Mouse (Mus musculus) v-Abl transformed pro-B cells (cell line): ENCODE measurements at regions not wholly inside any gene's neighbourhood (a gene's known extent, or its start where the extent isn't known, plus 50 kb on each side); places are given as distances from the start of the nearest gene placed in this dataset.

ENCODE experiments used
- in situ Hi-C, 2 experiments: fragments of 400-800 bp; cut with MboI; formaldehyde crosslinking; loops; one replicate each; pipeline ENCODE4 v1.15.1; 2025; ENCODE audit not compliant: unreplicated experiment in 2 of 2

DNA sequence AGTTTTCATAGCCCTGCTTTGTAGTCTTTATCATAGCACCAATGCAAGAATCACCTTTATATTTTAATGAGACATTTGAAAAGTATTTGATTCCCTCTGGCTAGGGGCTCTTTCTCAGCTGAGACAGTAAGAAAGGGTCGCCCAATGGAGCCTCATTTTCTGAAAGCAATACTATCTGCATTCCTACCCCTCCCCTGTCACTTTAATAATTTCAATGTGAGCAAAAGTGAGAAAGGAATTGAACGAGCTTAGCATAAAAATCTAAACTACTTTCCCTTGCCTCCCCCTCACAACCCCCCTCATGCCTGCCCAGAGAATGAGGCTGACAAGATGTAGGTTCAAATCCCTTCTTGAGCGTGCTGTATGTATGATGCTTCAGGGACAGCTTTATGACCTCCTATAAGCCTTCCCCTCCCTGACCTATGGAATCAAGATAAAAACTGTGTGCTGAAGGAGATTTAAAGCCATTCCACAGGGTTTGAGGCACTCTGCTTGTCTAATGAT, 266.6 kb downstream of the Fam49a start:
- in situ Hi-C loops, result no loop called here

DNA sequence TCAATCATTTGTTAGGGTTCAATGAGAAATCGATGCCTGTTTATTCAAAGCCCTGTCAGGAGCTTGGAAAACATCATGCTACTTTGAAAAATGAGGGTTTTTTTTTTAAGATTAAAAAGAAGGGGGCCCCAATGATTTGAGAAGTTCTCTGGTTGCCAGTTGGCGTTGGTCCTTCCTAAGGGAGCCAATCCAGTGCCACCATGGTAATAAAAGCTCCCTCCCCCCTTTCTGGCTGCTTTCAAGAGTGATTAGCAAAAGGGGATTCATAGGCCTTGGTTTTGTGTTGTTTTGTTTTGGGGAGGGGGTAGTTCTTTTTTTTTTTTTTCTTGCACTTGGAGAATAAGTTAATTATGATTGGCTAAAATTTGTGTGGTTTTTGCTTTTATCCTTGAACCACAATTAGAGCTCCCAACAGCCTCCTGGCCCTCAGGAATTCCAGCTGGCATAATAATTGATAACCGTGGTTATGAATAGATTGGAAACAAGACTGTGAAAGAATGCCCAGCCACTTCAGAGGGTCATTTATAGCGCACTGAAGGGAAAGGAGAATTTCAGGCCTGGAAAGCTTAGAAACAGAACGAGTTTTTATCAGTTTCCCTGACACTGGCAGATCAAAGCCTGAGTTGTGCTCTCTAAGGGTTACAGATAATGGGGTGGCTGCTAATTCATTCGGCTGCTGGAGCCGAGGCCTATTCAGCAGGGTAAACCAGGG, 266.0 kb downstream of the Fam49a start:
- in situ Hi-C loops, result no loop called here

DNA sequence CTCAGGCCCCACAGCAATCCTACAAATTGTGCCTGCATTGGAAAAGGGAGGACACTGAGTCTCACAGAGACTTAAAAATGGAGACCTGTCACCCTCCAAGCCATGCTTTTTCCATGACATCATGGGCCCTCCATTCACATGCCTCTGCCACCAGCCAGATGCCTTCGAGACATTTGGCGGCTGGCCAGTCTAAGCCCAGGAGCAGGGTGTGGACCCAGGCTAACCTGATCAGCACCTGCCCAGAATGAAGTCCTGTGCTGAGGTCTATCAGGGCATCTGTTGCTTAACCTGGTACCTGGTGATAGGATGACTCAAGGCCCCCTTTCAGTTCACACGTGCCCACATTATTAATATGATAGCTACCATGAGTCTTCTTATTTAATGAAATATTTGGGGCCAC, 265.4 kb downstream of the Fam49a start:
- in situ Hi-C loops, result no loop called here

DNA sequence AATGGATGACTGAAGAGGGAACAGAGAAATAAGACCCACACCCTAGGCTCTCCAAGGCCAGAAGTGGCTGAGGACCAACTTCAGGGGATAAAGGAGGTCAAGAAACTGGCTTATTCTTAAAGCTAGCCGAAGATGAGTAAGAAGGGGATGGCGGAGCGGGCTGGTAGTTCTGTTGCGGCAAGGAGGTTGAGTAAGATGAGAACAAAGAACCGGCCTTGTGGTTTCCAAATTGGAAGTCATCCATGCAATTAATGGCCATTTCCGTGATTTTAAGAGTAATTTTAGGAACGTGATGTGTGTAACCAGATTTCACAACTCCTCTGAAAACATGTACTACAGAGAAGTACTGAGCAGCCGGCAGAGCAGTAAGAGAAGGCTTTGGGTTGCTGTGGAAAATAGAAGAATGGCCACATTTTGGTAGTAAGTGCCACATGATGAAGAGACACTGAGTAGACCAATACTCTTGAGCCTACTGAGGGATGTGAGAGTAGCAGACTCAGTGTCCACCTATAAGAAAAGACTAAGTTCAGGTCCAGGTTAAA, 258.4 kb downstream of the Fam49a start:
- in situ Hi-C loops, result no loop called here

DNA sequence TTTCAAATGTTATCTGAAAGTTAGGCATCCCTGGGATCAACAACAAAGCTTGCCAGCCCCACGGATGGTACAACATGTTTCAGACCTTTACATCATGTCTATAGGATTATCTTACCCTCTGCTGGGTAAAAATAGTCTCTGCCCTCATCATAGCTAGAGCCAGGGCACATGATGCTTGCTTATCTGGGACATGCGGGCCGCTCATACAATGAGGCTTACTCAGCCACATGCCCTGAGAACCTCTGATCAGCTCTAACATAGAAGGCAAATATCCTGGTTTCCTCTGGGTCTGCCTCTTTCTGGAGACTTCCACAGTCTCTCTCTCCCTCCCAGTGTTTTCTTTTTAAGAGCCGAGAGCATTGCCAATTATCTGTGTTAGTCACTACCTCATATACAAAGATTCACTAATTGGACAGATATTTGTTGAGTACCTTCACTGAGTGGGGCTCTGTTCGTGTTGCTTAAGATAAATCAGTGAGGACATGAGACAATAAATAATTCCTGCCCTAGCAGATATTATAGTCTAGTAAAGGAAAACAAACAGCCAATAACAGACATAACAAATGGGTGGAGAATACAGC, 256.6 kb downstream of the Fam49a start:
- in situ Hi-C loops, result no loop called here

DNA sequence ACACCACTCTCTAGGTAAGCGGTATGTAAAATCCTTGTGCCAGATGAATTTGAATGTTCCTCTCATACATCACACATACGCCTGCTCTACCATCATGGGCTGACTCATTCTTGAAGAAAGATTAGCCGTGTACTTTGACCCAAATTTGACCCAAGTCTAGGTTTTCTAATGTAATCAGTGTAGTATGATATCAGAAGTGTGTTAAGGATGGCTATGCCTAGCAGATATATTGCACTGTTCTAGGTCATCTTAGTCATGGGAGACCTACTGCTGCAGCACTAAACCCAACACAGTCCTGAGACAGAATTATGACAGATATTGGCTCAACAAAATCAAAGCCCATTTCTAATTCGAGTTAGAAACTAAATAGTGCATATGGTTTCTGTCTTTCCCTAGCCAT, 255.1 kb downstream of the Fam49a start:
- in situ Hi-C loops, result no loop called here

DNA sequence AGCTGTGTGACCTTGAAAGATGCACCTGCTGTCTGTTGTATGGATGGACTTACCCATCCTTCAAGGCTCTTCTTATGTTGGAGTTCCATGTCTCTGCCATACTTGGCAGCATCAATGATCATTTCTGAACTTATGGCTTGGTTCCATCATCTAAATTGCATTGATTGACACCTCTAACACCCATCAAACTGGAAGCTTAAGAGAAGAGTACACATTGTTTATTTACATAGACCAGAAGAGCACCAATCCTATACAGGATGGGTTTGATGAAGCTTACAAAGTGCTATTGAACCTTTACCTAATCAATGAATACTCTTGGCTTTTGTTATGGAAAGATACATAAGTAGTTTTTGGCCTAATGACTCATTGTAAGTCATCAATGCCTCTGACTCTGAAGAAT, 248.8 kb downstream of the Fam49a start:
- in situ Hi-C loops, result no loop called here

DNA sequence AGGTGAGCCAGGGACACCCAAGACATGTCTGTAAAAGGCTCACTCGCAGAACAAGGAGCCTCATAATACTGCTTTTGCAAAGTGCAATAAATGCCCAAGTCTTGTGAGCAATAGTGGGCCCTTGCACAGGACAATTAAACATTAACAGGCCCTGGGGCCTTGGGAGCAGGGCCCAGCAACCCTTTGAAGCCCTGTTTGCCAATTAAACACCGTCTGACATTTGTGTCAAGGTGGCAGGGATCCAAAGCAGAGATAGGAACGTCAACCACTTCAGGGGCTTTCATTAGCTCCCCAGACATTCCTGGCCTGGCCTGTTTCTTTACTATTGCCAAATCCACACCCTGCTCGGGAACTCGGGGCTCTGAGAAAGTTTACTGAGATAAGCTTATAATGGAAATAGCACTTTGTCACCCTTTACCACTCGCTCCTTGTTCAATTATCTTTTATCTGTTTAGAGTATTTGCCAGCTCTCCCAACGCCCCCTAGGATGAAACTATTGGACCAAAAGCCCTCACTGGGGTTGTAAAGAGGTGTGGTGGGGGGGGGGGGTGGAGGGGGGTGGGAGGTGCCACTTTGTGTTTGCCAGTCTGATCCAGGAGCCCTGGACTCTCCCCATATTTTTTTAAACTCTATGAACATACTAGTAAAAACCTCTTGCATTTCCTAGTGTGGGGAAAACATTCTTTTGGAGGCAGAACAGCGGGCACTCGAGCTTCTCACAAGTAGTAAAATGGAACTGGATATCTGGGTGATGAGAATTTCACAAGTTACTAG, 247.4 kb downstream of the Fam49a start:
- in situ Hi-C loops, result no loop called here

DNA sequence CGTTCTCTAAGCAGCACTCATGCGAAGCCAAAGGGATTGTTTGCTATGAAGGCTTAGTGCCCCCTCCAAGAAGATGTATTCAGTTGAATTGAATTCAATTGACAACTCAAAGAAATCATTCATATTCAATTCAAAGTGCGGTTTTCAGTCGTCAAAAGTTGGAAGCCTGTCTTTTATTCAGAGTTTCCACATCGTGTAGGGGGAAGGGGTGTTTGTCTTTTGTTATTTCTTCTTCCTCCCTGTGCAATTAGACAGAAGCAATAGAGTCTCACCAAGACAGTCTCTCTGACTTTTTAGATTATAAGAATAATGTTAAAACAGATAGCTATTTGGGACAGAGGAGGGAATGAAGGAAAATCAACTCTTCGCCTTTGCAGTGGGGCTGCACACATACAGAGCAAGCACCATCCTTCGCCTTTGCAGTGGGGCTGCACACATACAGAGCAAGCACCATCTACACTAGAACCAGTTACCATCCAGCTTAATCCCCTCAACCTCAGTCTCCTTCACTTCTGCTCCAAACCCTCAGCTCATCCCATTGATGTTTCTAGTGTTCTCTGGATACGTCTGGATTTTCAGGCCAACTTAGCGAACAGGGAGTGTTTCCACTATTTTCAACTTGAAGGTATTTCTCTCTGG, 246.7 kb downstream of the Fam49a start:
- in situ Hi-C loops, result no loop called here

DNA sequence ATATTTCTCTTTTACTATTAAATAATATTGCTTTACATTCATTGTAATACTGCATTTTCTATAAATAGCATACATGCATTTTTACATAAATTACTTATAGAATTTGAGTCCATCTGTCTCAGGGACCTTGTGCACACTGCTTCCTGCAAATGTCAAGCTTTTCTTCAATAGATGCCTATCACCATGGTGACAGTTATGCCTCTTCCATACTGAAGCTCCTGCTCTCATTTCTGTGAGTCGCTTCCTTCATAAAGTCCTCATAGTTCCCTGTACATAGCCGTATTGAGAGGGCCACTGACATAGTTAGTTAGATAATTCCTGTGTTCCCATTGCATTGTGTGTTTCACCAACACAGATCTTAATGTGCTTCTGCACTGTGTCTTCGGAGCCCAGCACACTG, 244.7 kb downstream of the Fam49a start:
- in situ Hi-C loops, result no loop called here

DNA sequence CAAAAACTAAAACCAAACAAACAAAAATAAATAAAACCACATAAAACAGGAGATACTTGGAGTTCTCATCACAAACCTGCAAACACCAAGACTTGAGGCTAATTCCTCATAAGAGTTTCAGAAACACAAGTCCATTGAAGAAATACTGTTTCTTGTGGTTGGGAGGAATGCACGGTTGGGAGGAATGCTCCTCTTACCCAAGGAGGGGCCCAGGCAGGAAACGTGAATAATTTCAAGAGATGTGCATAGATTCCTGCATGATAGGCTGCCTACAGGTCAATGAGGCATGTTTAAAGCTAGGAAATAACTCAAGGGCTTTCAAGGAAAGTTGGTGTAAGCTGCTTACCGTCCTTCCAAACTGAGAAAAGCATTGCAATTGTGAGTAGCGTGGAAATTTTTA, 243.7 kb downstream of the Fam49a start:
- in situ Hi-C loops, result no loop called here

DNA sequence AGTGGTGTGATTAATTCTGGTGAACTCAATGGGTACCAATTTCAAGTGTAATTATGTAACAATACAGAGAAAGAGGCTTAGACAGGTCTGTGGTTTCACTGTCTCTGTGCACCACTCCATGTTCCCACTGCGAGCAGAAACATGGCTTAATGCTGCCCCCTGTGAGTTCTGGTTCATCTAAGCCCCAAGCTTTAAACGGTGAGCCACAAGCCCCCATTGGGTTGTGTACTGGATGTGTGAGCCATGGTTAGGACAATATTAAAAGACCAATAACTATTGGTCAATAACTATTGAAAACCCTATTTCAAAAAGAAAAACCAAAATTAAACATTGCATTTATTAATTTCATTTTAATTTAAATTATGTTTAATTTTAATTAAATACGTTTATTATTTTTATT, 238.0 kb downstream of the Fam49a start:
- in situ Hi-C loops, result no loop called here

DNA sequence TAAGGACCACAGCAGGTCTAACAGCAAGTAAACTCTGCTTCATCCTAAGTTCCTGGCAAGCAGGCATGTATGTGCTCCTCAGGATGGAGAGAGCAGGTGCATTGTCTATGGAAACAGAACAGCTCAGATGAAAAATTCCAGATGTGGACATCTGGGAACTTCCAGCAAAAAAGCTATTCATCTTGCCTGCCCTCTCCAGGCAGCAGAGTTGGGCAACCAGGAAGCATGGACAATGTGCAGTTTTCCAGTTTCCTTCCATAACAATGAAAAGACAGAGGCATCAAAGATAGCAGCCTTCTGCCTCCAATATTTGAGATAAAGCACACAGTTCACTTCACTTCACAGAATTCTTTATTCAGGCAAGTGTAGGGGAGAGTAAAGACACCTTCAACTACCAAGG, 236.7 kb downstream of the Fam49a start:
- in situ Hi-C loops, result no loop called here

DNA sequence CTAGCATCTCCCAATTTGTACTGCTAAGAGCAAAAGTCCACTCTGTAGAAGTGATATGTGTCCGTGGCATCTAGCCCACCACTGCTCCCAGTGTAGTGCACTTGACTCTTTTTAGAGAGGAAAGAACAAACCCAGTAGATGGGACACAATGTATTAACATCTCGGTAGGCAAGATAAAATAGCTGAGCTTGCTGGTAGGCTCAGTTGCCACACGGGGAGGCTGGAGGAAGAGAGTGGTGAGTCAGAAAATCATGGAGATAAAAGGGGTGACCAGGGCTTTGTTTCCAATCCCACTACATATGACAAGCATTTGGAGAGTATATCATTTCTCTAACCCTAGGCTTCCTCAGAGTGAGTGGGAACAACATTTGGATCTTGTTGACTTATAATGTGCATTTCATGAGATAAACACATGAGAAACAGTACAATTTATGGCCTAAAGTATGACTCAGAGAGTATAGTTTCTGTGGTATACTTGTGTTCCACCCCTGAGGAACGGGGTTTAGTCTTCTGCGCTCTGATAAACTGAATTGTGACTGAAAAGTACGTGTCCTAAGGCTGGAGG, 235.4 kb downstream of the Fam49a start:
- in situ Hi-C loops, result no loop called here

DNA sequence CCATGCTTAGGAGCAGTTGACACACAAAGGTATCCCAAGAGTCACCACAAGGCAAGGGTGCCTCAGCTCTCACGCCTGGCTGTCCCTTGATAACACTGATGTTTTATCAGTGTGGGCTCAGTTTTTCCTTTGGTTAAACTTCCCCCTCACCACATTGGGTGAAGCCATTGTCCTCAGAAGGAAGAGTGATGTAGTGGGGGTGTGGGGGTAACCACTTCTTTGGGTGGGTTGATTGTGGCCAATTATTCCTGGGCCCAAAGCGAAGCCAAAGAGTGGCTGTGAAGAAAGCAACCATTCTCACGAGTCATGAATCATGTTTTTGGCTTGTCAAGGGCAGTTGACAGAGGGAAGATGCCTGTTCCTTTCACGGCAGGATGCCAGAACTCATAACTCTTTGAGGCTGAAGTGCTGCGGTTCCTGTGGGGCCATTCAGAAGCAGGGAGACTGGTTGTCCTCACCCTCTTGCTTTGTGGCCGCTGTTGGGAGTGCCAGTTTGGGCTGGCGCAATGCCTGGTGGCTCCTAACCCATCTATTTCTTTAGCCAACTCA, 234.7 kb downstream of the Fam49a start:
- in situ Hi-C loops, result no loop called here

DNA sequence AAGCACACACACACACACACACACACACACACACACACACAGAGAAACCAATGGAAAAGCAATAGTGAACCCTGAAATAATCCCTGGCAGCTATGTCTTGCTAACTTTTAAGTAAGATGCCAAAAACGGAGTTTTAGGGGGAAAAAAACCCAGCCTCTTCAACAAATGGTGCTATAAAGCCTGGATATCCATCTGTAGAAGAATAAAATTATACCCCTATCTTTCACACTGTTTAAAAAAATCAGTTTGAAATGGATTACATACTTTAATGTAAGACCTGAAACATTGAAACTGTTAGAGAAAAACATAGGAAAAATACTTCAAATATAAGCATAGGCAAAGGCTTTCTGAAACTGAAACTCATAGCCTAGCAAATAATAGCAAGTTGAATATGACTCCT, 228.2 kb downstream of the Fam49a start:
- in situ Hi-C loops, result no loop called here

DNA sequence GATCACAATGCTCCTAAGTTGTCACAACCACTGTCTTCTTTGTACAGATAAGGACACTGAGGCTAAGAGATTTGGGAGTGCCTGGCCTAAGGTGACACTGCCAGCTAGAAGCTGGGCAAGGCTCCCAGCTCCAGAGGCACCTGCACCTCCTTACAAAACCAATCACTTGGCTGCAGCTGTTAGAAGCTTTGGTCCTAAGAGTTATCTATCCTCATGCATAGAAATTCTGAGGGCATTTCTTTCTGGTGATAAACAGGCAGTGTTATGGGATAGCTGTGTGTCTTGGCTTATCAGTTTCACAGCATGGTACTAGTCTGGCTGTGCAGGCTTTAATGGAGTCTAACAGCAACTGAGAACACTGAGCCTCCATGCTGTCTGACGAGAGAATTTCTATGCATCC, 226.2 kb downstream of the Fam49a start:
- in situ Hi-C loops, result loop anchor here in 1 of 2 experiments (5.0 kb wide), 1 partner anchor 36 kb away; no protein-coding TSS in a partner anchor

DNA sequence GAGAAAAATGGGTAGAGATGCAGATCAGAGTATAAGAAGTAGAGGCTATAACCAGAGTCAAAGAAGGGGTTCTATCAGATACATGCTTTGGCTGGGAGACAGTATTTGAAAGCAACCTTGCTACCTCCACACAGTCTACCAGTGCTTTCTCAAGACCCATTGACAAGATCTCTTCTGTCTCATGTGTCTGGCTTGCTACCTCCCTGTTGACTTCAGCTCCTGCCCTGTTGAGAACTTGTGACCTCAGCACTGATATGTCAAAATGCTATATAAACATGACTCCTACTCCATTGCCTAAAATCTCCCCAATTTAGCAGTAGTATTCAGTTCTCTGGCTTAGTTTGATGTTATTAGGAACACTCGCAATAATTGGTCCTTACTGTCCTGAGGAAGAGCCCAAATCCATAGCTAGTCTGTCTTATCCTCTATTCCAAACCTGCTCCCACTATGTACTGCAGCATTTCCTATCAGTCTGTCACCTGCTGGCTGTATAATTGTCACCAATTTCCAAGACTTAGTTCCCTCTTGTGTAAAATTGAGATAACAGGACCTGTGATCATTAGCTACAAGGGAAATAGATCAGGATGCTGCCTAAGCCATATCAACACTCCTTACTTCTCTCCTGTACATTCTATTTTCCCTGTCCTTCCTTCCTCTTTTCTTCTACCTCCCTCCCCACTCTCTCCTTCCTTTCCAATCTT, 224.9 kb downstream of the Fam49a start:
- in situ Hi-C loops, result loop anchor here in 1 of 2 experiments (5.0 kb wide), 1 partner anchor 35 kb away; no protein-coding TSS in a partner anchor

DNA sequence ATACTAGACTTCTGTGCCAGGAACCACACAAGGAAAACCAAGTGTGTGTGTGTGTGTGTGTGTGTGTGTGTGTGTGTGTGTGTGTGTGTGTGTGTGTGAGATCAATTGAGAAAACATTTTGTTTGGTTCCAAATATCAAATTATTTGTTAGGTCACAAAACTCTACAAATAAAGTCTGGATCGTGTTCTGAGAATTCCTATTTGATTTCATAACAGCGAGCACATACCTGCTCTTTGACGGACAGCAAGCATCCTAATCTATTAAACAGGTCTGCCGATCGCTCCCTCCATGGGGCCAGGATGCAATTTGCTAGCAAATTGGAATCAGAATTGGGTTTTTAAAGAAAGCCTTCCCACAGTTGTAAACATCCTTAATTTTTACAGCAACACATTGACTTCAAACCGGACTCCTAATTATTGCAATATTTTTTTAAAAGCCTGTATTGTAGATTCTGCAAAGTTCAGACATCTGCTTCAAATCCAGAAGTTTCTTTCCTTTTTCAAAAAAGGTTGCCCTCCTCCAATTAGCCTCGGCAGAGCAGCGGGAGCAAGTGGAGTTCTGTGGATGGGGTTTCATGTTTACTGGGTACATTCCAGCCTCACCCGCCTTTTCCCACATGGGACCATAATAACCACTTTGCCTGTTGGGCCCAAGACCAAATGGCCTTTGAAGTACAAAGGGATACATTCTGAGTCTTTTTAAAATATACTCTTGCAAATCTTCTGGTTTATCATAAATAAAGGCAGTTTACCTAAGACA, 223.2 kb downstream of the Fam49a start:
- in situ Hi-C loops, result loop anchor here in 1 of 2 experiments (5.0 kb wide), 1 partner anchor 33 kb away; no protein-coding TSS in a partner anchor
